Mouse (Mus musculus): ENCODE measurements around the gene Sfxn1.

DNA sequence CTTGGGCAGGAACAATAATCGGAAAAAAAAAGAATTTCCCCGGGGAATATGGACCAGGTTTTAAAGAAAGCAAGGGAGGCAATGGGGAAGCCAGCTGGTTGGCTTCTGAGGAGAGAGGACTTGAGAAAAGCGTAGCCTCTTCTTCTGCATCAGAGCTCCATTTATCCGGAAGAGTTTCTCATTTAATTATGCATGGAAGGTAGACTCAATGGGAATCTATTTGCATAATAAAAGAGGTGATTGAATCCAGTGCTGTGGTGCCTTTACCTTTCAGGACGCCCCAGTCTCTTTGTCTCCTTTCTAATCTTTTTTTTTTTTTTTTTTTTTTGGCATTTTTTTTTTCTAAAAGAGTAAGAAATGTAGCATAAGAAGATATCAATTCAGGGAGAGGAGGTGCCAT is 46.7 kb downstream of the Sfxn1 start:
- TF ChIP-seq CTCF (IDR thresholded peaks at IDR 0.05; ENCODE audit: low read depth, low read length) (no peak), POLR2A (IDR thresholded peaks at IDR 0.05; ENCODE audit: extremely low read depth, insufficient read depth, low read length) (no peak)
